Mouse (Mus musculus) testis, adult 2 months (tissue): ENCODE results near the gene Dock1.

Experiments
- CTCF ChIP-seq: fragments of 200-500 bp; IDR thresholded peaks from 2 replicates; pipeline ENCODE4 v1.5.1; 2012; ENCODE audit warnings: low read depth, mild to moderate bottlenecking, inconsistent platforms, low read length, moderate library complexity; ENCODE audit not compliant: control insufficient read depth, insufficient read depth, insufficient replicate concordance
- POLR2A ChIP-seq: fragments of 200-500 bp; IDR thresholded peaks from 2 replicates; pipeline ENCODE4 v1.6.1; 2012; ENCODE audit warnings: low read depth, mild to moderate bottlenecking, inconsistent platforms, low read length, moderate library complexity; ENCODE audit not compliant: control insufficient read depth

- no peak for TF ChIP-seq CTCF
- TF ChIP-seq POLR2A: no peak
These were observed 337.6 kb downstream of the Dock1 start for GRCm38 (mm10) chr7:135008021-135008420.
